Mouse (Mus musculus): ENCODE results near the gene Gm773.
"Not testable (repeated sequence)": the region's sequence is repeated elsewhere in the genome, so short reads cannot be mapped to it uniquely, and the experiment has no call there.

Gene Gm773

GRCm38 (mm10) chrX:56212771-56213170 lies at the start of gene Gm773:
TSS of gene Gm773 (minus strand) at chrX:56212881.
- DNase-seq (ENCODE audit: low spot score): no peak

DNA sequence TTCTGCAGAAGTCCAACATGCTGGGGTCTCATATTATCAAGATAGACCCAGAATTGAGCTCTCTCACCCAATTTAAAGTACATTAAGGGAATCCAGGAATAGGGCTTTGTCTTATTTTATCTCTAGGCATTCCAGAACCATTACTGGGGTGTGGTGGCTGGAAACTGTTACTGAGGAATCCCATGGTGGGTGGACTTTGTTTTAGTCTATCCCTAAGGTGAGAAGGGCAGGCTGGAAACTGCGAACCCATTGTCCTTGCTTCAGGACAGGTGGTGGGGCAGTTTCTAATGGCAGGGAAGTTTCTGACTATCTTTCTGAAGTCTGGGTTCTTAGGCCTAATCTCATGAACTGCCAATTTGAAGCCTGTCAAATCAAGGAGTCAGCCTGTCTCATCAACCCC lies 26.2 kb downstream of the Gm773 start:
- not testable (repeated sequence) for DNase-seq (ENCODE audit: low spot score)

DNA sequence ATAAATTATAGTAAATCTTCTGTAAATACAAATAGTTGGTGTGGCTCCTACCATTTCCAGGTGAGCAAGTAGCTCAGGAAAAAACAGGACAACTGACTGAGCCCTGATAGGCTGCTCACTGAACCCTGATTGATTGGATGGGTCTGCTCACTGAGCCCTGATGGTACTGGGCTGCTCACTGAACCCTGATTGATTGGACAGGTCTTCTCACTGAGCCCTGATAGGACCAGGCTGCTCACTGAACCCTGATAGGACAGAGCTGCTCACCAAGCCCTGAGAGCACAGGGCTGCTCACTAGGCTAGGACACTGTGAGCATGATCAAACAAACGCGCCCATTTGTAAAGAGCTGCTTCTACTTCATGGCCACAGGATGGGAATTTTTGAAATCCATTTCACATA lies 61.3 kb downstream of the Gm773 start:
- DNase-seq (ENCODE audit: low spot score): no peak

Data from left cerebral cortex, adult 11 months (tissue).